Mouse (Mus musculus): ENCODE results near the gene Eif2ak3. TPM values are rescaled to one million over a fixed set of nuclear protein-coding genes. Genes with fewer than 3 reads are reported as not detected.

The Eif2ak3 gene
- total RNA-seq (2023) = 71.2 and 92.7 TPM in 2 replicates

GRCm38 (mm10) chr6:70844002-70844804, at the start of gene Eif2ak3:
Gene Eif2ak3, plus strand, starts transcription at chr6:70844515.

DNA sequence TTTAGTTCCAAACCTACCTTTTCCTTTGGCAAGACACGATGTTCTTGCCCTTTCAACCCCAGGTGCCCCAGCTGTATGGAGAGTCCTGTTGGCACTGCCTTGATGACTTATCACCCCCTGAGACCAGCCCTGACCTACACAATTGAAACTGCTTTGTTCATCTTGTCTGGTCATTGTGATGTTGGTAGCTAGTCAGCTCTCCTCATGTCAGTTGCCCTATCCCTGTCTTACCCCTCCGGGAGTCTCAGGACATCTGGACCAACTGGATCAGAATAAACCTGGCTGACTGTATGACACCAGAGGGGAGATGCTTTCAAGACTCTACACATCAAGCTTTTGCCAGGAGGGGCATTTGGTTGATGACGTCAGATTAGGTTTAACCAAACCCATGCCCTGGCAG, 74.5 kb downstream of the Eif2ak3 start, which contains the start of gene Tex37:
Tex37 (minus strand) TSS at position 101 of the 400 bp plus-strand sequence.

Other genes starting within 250 kb of the Eif2ak3 start
- 36.0 and 47.3 TPM in 2 replicates for gene Rpia, start 52.3 kb upstream of the Eif2ak3 start, total RNA-seq (2023)
- gene Tex37, start 74.4 kb downstream of the Eif2ak3 start, total RNA-seq (2023) = not detected in 2 replicates
- gene Foxi3, start 112.0 kb downstream of the Eif2ak3 start, total RNA-seq (2023) = not detected in 2 replicates